Mouse (Mus musculus) small intestine, adult 2 months (tissue): Measurements from ENCODE around the gene Erp27.

Experiments used
- CTCF ChIP-seq: fragments of 200-500 bp; IDR thresholded peaks from 2 replicates; pipeline ENCODE4 v1.5.1; 2012; ENCODE audit warnings: low read depth, mild to moderate bottlenecking, control low read depth, inconsistent platforms, low read length, moderate library complexity, mixed read lengths; ENCODE audit not compliant: insufficient replicate concordance, insufficient read length; ENCODE audit errors: extremely low read depth
- POLR2A ChIP-seq: fragments of 200-500 bp; IDR thresholded peaks from 2 replicates; pipeline ENCODE4 v1.6.1; 2012; ENCODE audit warnings: low read depth, mild to moderate bottlenecking, control low read depth, inconsistent platforms, low read length, moderate library complexity

DNA sequence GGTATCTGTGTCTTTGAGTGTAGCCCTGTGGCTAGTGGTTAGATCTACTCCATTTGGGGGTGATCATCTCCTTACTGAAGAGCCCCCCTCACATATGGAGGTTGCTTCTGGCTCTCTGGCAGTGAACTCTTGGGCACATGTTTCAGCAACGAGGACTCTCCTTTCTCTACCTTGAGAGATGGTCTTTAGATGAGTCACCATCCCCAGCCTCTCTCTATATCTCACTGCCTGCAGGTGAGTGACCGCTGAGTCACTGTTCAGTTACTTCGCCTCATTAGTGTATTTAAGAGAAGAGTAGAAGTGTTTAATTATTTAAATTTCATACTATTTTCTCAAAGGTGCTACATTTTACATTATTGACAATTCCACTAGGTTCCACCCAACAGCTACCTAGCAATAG, 15.1 kb upstream of the Erp27 start:
- no peak for TF ChIP-seq POLR2A
- TF ChIP-seq CTCF = no peak
